Mouse (Mus musculus) lung, postnatal 25 days (tissue): Measurements from ENCODE around the gene Taf1b.

Experiments used
- DNase-seq: peaks from one replicate; pipeline ENCODE4 v3.0.0; 2022; ENCODE audit warnings: low spot score

Taf1b gene

DNA sequence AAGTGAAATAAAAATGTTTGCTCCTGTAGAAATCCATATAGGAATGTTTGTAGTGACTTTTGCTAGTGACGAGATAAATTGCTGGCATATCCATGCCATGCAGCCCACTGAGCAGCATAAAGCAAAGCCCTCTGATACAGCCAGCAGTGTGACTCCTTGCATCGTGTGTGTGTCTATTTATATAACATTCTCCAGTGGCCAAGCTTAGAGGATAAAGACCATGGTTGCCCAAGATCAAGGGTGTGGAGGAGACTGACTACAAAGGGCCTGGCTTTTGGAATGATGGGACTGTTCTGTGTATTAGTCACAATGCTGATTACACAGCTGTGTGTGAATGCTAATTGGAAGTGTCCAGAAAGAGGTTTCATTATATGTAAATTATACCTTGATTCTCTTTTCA is 54.4 kb downstream of the Taf1b start:
- DNase-seq: no peak

DNA sequence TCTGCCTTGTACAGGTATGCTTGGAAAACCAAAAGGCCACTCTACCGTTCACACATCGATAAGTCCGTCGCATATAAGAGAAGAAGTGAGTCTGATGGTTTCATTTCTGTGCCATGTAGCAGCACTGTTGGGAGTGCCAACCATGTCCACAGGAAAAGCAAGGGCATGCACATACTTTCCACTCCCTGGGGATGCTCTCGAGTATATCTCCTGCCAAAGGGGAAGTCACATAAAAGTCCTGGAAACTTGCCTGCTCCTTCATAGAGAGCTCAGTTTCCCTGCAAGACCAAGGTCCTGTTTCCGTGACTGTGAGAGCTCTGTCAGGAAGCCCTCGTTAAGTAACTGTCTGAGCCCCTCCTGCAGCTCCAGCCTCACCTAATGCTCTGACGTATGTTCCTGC is 57.8 kb downstream of the Taf1b start:
- no peak for DNase-seq

DNA sequence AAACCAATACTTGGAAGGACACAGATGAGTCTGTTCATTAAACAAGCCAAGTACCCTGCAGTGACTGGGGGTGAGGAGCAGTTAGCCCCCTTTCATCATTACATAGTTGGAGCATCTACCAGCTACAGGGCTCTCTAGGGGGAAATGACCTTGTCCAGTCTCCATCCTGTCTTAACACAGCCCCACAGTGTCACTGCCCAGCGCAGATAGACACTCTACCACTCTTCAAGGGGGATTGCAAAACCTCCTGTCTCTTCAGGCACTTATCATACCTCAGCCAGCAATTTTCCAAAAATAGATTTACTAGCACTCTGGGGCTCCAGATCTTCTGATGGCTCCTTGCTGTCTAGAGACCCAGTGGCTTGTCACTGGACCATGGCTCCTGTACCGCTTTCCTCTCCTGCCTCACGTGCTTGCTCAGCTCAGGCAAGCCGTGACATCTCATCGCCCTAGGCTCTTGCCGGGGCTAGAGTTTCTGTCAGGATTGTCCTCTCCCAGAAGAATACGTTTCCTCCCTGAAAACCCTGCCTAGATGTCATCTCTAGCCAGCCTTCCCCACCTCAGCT is 65.3 kb downstream of the Taf1b start:
- no peak for DNase-seq

DNA sequence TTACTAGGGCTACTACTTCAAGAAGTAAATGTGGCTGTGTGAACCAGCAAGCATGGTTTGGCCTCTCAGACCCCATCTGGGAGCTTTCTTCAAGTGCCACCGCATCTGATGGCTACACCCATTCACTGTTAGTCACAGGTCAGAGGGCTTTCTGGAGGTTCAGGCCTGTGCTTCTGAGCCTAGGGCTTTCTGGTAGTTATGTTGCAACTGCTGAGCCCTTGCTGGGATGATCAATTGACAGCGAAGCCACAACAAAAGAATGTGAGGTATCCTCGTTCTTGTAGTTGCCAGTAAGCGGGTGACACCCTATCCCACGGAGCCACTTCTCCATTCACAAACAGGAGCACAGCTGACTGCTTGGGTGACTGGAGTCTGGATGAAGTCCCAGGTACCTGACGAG is 67.2 kb downstream of the Taf1b start:
- no peak for DNase-seq

DNA sequence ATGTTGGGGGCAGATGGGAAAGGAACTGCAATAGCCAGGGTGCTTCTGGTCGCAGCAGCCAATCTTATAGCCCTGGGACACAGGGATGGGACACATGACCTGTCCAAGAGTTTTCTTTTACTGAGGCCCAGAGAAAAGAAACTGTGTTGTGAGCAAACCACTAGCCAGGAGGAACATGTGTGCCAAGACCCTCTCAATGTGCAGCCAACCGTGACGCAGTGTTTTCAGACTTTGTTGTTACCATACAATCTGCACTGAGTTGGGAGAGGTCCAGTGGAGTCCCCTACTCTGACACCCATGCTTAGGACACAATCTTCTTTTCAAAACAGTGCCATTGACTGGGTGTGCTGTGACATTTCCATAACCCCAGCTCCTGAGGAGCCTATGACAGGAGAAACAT is 69.4 kb downstream of the Taf1b start:
- no peak for DNase-seq

DNA sequence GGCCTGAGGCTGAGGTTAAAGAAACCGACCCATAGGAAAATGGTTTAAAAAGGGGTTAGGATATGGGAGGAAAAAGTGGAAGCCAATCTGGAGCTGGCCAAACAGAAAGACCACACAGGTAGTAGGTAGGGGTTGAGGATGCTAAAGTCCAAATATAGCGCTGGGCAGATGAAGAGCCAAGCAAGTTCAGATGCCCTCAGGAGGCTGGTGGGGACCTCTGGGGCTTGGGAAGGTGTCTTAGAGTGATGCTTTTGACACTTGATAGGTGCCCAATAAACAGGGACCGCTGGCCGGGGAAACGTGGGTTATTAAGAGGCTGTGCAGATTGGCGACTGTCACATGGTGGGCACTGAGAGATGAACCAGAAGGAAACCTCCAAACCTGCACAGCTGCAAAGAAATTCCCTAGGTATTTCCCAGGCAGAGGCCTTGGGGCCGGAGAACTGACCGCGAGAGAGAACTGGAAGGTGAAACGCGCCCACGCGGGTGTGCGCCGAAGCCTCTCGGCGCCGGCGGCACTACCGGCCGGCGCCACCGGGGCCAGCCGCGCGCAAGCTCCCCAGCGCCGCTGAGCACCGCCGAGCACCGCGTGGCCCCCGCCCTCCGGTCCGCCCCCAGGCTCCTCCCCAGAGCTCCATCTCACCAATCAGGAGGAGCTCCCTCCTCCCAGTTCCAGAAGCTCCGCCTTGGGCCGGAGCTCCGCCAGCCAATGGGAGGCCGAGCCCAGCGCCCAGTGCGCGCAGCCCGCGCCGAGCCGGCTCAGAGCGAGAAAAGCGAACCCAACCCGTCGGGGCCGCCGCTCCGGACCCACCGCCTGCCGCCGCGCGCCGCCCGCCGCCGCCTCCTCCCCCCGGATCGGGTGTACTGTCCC is 73.6 kb downstream of the Taf1b start, which contains the start of gene Grhl1:
Gene Grhl1, plus strand, starts transcription at position 761 of the 870 bp plus-strand sequence.
- peak; percentile 97 for DNase-seq

DNA sequence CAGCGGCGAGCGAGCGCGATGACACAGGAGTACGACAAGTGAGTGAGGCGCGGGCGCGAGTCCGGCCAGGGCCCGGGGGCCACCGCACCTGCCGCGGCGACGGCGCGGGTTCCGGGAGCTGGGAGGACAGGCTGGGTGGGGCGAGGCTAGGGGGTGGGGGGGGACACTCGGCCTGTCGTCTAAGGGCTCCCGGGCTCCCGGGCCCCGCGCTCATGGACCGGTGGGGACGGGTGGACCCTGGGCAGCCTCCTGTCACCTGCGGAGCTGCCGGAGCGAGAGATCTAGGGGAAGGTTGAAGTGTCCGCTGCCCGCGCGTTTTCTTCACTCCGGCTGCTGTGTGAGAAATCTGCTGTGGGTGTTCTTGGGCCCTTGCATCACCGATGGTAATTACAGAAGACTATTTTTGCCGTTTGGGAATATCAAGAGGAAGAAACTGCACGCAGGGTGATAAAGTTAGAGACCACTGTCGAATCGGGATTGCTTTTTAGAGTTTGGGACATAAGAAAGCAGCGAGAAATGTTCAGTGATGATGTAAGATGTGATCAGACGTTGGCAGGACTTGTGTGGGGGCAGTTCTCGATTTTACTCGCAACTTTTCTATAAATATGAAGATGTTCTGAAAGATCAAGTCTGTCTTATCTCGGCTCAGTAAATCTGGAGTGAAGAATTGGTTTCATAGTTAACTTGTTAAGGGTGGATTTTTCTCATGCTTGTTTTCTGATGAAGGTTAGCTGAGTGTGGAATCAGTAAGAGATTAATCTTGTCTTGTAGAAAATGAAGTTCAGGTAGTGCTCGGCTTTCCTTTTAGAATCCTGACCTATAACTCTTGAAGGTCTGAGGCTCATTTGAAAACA is 74.5 kb downstream of the Taf1b start:
- peak; percentile 24 for DNase-seq

DNA sequence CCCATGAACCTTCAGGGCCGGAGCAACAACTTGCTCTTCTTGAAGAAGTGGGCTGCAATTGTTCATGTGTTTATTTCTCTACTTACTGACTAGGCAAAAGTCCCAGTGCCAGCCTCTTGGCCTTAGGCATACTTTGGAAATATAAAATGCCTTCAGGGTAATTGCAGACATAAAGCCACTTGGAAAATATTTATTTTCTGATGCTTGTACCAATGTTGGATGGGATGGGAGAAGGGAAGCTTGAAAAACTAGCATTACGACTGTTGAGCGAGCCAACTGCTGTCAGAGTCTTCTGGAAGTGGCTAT is 75.1 kb downstream of the Taf1b start:
- no peak for DNase-seq

DNA sequence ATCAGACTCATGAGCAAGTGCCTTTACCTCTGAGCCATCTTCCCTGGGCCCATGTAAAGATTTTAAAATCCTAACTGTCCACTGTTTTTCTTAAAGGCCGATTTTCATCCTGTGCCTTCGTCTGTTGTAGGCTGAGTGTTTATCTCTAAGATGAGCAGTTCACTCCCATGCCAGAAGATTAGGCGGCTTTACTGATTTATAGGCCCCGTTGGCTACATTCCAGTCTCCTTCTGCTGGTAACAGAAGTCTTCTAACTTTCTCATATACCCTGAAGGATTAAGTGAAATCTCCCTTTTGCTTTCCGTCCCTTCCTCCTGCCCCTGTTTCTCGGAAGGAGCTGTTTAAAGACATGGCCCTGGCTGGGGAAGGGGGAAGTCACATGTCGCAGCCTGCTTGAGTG is 76.7 kb downstream of the Taf1b start:
- no peak for DNase-seq

DNA sequence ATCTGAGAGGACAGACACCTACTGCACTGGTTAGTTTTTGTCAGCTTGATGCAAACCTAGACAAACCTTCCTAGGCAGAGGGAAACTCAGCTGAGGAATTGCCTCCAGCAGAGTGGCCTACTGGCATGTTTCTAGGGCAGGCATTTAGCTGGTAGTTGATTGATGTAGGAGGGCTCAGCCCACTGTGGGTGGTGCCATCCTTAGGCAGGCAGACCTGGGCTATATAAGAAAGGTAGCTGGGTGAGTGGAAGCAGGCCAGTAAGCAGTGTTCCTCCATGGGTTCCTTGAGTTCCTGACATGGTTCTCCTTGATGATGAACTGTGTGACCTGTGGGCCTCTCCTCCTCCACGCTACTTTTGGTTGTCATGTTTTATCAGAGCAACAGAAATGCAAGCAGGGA is 82.3 kb downstream of the Taf1b start:
- no peak for DNase-seq

DNA sequence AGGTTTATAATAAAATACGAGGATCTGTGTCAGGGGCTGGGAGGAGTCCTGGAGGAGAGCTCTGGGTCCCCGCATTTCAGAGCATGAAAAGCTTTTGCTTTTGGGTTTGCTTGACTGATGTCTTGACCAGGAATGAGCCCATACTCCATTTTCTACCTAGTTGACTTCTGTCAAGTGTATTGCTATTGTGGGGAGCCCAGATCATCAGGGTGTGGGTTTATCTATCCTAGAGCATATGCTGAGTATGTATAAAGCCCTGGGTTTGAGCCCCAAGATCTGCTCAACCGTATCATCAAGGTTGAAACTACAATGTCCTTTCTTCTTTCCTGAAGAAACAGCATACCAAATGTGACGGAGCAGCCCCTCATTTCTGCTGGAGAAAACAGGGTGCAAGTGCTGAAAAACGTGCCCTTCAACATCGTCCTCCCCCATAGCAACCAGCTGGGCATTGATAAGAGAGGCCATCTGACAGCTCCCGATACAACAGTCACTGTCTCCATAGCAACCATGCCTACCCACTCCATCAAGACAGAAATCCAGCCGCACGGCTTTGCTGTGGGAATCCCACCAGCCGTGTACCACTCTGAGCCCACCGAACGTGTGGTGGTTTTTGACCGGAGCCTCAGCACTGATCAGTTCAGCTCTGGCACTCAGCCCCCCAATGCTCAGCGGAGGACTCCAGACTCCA is 83.0 kb downstream of the Taf1b start:
- no peak for DNase-seq

DNA sequence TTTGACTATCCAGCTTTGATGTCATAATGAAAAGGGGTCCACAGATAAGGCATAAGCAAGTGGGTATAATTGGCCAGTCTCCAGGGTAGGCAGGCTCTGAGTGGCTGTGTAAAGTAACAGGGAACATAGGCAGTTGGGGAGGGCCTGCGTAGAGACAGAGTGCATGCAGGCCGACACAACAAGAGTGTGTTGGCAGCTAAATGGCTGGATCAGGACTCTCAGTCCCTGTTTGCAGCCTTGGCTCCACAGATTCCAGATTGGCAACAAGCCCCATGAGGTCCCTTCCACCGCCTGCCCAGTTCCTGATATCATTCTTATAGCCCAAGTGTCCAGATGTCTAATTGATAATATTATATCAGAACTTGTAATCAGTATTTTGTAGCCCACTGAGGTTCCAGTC is 85.5 kb downstream of the Taf1b start:
- no peak for DNase-seq

DNA sequence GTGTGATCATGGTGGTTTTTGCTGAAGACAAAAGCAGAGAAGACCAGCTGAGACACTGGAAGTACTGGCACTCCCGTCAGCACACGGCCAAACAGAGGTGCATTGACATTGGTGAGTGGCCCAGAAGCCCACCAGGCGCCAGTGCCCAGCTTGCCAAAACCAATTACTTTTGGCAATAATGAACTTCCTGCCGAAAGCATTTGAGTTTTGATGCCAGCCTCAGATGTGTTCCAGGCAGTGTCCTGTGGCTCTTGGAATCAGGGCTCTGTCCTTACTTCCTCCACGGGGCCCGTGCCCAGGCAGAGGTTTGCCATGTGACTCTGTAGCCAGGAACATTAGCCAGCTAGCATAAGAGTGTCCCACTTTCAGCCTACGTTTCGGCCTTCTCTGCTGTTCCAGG is 86.7 kb downstream of the Taf1b start:
- DNase-seq: no peak

DNA sequence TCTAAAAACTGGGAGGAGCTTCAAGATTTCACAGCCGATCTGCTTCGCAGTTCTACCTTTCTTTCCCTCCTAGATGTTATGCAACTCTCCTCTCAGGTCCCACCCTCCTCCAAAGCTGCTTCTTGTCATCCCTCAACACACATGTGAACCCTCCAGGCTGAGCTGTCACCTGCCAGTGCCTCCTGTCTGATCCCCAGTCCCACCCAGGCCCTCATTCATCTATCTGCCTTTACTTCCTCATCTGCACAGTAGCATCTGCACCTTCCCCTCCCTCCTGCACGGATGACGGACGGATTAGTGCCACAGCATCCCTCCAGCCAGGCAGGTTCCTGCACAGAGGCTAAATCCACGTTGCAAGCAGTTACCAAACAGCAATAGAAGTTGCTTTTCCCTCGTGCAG is 88.0 kb downstream of the Taf1b start:
- no peak for DNase-seq

DNA sequence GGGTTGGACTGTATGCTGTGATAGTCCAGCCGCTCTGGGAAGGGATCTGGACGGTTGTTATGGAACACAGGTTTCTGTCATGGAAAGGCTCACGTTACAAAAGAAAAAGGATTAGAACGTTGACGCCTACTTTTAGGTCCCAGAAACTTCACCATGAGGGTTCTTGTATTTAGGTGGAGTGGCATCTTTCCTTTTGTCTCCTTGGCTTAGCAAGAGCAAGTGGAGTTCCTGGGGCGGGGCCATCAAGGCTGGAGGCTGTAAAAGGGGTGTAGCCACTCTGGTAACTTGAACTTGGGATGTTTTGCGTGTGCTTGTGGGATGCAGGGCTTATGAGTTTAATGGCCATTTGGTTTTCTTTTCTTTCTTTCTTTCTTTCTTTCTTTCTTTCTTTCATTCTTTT is 92.2 kb downstream of the Taf1b start:
- no peak for DNase-seq

DNA sequence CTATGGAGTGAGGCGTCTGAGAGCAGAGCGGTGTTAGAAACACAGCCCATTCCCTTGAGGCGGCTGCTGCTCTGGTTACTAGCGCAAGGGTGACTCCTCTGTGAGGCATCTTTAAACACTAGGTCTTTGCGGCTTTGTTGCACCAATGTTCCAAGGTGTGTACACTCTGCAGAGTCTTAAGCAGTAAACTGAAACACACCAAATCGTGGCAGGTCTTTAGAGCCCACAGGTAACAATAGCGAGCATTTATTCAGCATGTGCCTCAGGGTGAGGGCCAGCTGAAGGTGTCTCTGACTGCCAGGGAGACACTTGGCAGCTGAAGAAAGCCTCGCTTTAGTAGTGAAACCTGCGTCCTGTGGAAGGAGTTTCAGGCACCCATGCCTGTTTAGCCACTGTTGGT is 93.9 kb downstream of the Taf1b start:
- DNase-seq: no peak

DNA sequence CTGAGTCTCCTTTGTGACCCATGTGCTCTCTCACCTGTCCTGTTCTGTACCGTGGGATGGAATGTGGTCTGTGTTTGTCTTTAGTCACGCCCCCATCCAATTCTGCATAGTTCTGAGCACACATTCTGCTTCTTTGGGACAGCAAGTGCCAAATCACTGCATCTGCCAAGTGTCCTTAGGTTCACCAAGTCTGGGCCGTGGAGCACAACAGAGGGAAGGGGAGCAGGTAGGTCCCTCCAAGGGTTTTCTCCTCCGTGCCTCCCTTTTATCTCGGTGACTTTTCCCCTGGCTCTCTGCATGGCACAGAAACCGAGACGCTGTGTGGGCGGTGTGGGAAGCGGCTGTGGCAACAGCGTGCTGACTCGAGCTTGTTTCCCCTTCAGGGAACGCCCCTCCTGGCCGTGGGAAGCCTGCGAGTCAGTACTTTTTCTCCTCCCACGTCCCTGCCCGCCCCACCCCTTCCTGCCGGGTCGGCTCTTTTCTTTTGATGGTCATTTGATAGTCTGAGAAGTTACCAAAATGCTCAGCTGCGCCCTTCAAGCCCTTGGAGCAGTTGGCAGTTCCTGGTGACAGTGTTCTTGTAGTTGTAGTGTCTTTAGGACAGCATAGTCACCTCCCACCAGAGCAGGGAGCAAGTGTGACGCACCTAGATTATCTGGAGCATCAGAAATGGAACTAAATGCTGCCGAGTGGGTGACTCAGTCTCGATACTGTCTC is 95.0 kb downstream of the Taf1b start:
- peak; percentile 88 for DNase-seq

DNA sequence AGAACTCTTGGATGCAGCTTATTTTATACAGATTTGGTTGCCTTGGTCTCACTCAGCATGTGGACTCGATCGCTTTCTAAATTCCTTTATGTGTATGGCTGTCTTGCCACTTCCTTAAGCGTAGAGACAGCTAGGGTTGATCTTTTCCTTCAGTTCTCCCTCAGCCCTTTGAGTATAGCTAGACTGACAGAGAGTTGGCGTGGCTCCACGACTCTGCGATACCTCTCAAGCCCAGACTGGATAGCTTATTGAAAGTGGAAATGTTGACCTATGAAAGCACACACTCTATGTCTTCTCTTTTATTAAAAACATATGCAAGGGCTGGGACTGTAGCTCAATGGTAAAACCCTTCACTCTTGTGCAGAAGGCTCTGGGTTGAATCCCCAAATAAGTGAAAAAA is 99.2 kb downstream of the Taf1b start:
- no peak for DNase-seq

DNA sequence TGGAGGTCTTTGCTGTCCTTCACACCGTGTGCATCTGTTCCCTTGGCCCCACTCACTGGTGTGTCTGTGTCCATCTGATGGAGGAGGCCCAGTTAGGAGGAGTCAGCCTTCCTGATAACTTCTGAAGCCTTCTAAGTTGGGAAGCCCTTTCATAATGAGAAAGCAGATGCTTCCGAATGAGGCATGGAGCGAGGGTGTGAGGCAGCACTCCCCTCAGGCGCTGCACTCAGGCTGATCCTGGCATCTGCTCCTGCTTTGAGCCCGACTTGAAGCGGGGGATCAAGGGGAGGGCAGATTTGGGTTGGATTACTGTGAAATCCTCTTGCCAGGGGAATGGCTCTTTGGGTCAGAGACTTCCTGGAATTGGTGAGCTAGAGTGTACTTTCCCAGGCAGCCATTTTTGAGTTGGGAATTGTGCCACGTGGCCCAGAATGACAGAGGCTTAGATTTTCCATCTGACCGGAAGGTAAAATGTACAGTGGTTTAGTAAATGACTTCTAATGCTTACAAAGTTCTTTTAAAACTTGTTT is 101.3 kb downstream of the Taf1b start:
- DNase-seq: no peak

DNA sequence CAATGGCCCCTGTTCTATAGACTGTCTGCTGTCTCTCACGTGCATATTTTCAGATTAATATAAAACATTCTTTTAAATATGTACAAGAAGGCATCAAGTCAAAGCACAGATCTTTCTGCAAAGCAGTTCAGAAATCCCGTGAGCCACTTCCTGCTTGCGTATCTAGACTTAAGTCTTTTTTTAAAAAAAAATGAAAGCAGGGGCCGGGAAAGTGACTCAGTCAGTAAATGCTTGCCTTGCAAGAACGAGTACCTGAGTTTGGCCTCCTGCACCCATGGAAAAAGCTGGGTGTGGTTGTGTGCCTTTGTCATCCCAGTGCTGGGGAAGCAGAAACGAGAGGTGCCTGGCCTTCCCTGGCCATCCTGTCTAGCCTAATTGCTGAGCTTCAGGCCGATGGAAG is 101.9 kb downstream of the Taf1b start:
- no peak for DNase-seq

DNA sequence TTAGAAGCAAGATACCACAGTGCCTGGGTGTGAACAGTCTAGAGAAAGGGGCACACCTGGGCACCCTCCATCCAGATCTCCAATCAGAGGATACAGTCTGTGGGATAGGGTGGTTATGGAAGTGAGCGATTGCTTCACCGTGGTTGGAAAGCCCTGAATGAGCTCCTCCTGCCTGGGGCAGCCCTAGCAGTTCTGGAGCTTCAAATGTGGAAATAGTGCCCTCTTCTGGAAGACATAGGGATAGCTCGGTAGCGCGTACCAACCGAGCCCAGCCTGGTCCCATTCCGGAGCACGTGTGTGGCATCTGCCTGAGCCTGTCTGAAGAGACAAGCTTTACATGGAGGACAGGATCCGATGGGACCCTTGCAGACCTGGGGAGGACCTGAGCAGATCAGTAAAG is 102.6 kb downstream of the Taf1b start:
- DNase-seq: peak; percentile 89

DNA sequence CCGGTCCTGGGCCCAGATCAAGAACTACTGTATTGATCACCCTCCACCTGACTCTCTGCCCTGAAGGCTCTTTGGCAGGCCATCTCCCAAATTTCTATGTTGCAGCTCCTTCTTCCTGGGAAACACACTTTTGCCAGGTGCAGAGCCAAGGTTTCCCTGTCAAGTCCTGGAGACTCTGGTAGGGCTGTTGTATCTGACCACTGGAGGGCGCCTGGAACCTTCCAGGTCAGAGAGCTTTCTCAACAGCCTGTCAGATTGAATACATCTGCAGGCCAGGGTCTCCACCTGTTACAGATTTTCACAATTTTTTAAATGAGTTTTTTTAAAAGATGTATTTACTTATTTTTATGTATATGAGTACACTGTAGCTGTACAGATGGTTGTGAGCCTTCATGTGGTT is 105.1 kb downstream of the Taf1b start:
- peak; percentile 74 for DNase-seq
